Mouse (Mus musculus) left cerebral cortex, adult 11 months (tissue): ENCODE measurements around the gene Fmo3.

Source experiments
- DNase-seq: peaks from one replicate; pipeline ENCODE4 v3.0.0; 2022; ENCODE audit warnings: low spot score

Gene Fmo3

DNA sequence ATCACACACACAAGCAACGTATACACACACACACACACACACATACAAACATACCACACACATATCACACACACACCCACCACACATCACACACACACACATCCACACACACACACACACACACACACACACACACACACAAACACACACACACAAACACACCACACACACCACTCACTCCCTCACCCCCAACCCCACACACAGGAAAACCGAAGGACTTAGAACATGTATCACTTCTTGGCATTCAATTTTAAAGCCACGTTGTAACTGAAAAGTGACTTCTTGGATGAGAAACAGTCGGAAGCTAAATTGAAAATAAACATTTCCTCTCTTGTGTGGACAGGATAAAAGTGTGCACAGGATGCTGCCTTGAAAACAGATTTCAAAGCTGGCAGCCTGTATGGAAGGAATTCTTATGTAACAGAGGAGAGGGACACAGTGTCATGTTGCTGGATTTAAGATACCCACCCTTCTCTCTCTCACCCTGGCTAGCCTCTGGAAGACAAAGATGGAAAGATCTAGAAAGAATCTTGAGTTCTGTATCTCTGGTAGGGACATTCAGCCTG, 52.9 kb downstream of the Fmo3 start:
- no peak for DNase-seq

- no peak for DNase-seq
Observed at GRCm38 (mm10) chr1:162930631-162931030, 53.7 kb downstream of the Fmo3 start.

DNA sequence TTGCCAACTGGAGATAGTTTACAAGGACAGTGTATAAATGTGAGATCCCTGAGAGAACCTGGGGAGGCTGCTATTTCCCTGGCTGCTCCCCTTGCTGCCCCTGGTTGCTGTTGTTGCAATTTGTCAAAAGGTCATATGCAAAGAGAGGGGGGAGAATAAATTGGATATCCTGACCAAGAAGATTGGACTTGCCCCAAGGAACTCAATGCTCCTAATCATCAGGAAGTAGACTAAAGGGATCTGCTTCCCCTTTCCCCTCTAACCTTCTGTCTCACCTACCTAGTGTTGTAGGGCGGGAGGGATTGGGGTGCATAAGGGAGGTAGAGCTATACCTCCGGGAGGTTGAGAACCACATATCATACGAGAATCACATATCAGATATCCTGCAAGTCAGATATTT, 55.2 kb downstream of the Fmo3 start:
- DNase-seq, result no peak

GRCm38 (mm10) chr1:162925121-162925520, 59.2 kb downstream of the Fmo3 start:
- DNase-seq, result no peak

DNA sequence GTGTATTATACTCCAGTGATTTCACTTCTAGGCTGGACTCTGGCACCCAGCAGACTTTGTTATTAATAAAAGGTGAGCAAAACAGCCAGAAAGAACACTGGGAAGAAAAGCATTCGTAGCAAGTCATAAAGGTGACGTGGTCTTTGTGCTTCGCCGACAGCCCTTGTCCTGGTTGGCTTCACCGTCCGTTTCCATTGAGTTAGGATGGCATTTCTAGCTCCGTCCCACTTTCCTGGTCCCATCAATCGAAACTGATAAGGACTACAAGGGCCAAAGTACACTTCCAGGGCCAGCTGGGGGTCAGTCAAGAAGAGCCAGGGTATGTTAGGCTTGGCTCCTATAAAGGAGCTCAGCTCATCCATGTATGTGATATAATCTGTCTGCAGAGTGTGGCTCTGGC, 67.7 kb downstream of the Fmo3 start:
- DNase-seq, result no peak

DNA sequence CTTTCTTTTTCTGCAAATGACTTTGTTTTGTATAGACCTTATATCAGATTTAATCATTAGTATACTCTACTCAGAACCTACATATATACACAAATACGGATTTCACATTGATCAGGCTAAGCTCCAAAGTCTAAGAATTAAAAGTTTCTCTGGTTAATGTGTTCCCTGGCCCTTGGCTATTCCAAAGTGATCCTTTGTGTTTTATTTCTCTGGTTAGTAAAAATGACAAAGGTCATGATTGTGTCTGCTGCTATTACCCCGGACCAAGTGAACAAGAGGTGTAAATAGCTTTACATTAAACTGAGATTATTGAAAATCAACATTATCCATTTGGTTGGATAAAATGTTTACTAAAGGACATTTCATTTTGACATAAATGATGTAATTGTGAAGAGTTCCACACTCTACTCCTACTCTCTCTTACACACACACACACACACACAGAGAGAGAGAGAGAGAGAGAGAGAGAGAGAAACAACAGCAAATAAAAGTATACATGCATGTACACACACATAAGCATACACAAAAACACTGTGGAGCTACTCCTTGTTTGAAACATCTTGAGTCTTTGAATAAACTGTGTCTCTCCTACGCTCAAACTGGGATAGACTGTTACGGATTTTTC, 69.3 kb downstream of the Fmo3 start:
- DNase-seq, result no peak

- DNase-seq, result no peak
Observed at GRCm38 (mm10) chr1:162912085-162912484, 72.2 kb downstream of the Fmo3 start.
